Mouse (Mus musculus): ENCODE results near the gene Mblac2. TPM values are rescaled to one million over a fixed set of nuclear protein-coding genes. Genes with fewer than 3 reads are reported as not detected.
A peak's percentile ranks its signal among the peaks of the same experiment; 100 is the strongest.

Gene Mblac2
- total and polyA plus RNA-seq, 3 experiments = 0.13 to 0.71 (median 0.42) TPM

DNA sequence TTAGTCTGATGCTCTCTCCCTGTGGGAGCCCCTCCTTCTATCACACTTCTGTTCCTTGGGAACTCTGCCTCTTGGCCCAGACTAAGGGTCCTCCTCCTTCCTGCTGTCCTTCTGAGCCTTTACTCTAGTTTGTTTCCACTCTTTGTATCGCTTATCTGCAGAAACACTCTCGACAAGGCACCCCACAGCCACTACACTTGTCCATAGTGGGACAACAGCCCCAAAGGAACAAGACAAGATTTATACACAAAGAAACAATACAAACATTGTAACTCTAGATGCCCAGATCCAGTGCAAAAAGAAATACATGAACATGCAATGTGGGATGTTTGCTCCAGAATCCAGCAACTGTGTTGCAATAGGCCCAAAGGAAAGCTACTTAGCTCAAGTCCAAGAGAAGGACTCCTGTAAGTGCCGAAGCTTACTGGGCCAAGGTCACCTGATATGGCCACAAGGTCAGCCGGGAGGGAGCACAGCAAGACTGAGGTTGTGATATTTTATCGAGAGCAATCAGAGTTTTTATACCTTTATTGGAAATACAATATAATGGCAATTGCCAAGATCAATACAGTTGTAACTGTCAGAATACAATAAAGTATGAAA is 46.0 kb downstream of the Mblac2 start:
- Histone ChIP-seq H3K27ac (ENCODE audit: insufficient read depth, low read depth) (no peak overlapping the region), H3K36me3 (replicated peaks in 1 of 2; ENCODE audit: control insufficient read depth in 1 of 2, insufficient read depth in 1 of 2, low read length in 1 of 2) (no peaks in the 10 kb centered on the region), H3K4me2 (ENCODE audit: insufficient read depth, low read depth, poor library complexity, severe bottlenecking) (no peak overlapping the region), H3K4me3 (replicated peaks in 1 of 3; ENCODE audit: low read depth in 2 of 3, low read length in 2 of 3, poor library complexity in 1 of 3) (no peak overlapping the region), H3K4me1 (ENCODE audit: control insufficient read depth in 1 of 2, insufficient read depth in 2 of 2) (peaks cover 0 to 3% of the 10 kb centered on the region in 2 experiments; a peak in 2 of 4 replicates), H3K27me3 (replicated peaks) (no peaks in the 10 kb centered on the region), H3K9me3 (replicated peaks; ENCODE audit: low read length) (peaks cover 4% of the 10 kb centered on the region), H3K79me2 (replicated peaks; ENCODE audit: control insufficient read depth, extremely low read depth, insufficient read depth, poor library complexity, severe bottlenecking) (no peaks in the 10 kb centered on the region), H3K9ac (ENCODE audit: insufficient read depth, low read depth) (no peak overlapping the region)
- TF ChIP-seq ZKSCAN1 (IDR thresholded peaks at IDR 0.05; ENCODE audit: borderline replicate concordance, low read depth, low read length) = no peak
- no peak for TF ChIP-seq GABPA (IDR thresholded peaks at IDR 0.05; ENCODE audit: insufficient replicate concordance, low read depth, low read length)
- no peak for TF ChIP-seq MAFK (IDR thresholded peaks at IDR 0.05; ENCODE audit: insufficient replicate concordance, low read length)
- TF ChIP-seq ZNF384 (IDR thresholded peaks at IDR 0.05; ENCODE audit: low read depth, low read length) = no peak
- TF ChIP-seq HCFC1 (IDR thresholded peaks at IDR 0.05; ENCODE audit: low read depth, low read length) = no peak
- no peak for TF ChIP-seq UBTF (IDR thresholded peaks at IDR 0.05; ENCODE audit: low read depth, low read length)
- TF ChIP-seq JUN (IDR thresholded peaks at IDR 0.05; ENCODE audit: insufficient read depth, low read depth, low read length) = no peak
- no peak for TF ChIP-seq ELF1 (IDR thresholded peaks at IDR 0.05; ENCODE audit: low read depth, low read length)
- no peak for TF ChIP-seq MAZ (IDR thresholded peaks at IDR 0.05; ENCODE audit: low read depth, low read length)
- TF ChIP-seq JUND (conservative IDR thresholded peaks at IDR 0.05; ENCODE audit: low read depth, low read length) = no peak
- no peak for TF ChIP-seq ZC3H11A (IDR thresholded peaks at IDR 0.05; ENCODE audit: low read depth, low read length)
- no peak for TF ChIP-seq PAX5 (IDR thresholded peaks at IDR 0.05; ENCODE audit: low read length)
- in situ Hi-C loops (cut with MboI; ENCODE audit: low pct_ligation_motif_present, low pct_unique_long_range_greater_than_20kb, low sequenced_read_pairs) = no loop called here
- dilution Hi-C loops (cut with MboI; ENCODE audit: extremely low pct_ligation_motif_present, extremely low pct_unique_long_range_greater_than_20kb, low sequenced_read_pairs) = no loop called here
- no peak for DNase-seq (ENCODE audit: extremely low read depth)

DNA sequence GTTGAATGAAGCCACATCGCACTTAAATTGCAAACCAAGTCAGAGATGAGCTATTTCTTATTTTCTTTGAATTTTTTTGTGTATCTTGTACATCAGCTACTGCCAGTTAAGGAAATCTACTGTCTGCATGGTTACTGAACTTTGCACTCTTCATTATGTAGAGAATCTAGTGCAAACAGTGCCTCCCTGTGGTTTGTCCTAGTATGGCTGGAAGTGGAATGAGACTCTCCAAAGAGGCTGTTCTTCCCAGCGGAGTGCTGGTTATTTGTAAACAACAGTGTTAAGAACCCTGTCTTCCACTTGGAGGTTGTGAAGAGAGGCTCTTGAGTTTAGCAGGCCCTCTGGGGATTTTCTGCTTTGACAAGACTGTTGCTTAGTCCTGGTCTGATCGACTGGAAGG is 49.2 kb downstream of the Mblac2 start:
- H3K27me3 ChIP-seq (replicated peaks) = no peaks in the 10 kb centered on the region
- no peak overlapping the region for H3K4me3 ChIP-seq (replicated peaks in 1 of 3; ENCODE audit: low read depth in 2 of 3, low read length in 2 of 3, poor library complexity in 1 of 3)
- no peaks in the 10 kb centered on the region for H3K79me2 ChIP-seq (replicated peaks; ENCODE audit: control insufficient read depth, extremely low read depth, insufficient read depth, poor library complexity, severe bottlenecking)
- peaks cover 2% of the 10 kb centered on the region for H3K9me3 ChIP-seq (replicated peaks; ENCODE audit: low read length)
- in situ Hi-C loops (cut with MboI; ENCODE audit: low pct_ligation_motif_present, low pct_unique_long_range_greater_than_20kb, low sequenced_read_pairs) = loop anchor here (10.0 kb wide), 1 partner anchor 316 kb away; no protein-coding TSS in a partner anchor
- H3K4me2 ChIP-seq (ENCODE audit: insufficient read depth, low read depth, poor library complexity, severe bottlenecking) = no peak overlapping the region
- DNase-seq (ENCODE audit: extremely low read depth) = peak; percentile 48
- H3K4me1 ChIP-seq (ENCODE audit: control insufficient read depth in 1 of 2, insufficient read depth in 2 of 2) = peaks cover 0 to 3% of the 10 kb centered on the region in 2 experiments; a peak in 2 of 4 replicates
- no peak for TF ChIP-seq ZNF384 (IDR thresholded peaks at IDR 0.05; ENCODE audit: low read depth, low read length)
- TF ChIP-seq CTCF (conservative IDR thresholded peaks at IDR 0.05 in 1 of 2, IDR thresholded peaks at IDR 0.05 in 1 of 2; ENCODE audit: low read depth in 2 of 2, low read length in 2 of 2) = peak in 1 of 2 experiments; percentile 83; a peak in 3 of 4 replicates
- peak; percentile 83 for TF ChIP-seq RAD21 (IDR thresholded peaks at IDR 0.05; ENCODE audit: low read depth, low read length)
- 0 out of 2 replicates have a peak, but pooled peaks have one; percentile 25 for TF ChIP-seq IRF4 (IDR thresholded peaks at IDR 0.05; ENCODE audit: low read depth, low read length)
- no peak for TF ChIP-seq ETS1 (conservative IDR thresholded peaks at IDR 0.05; ENCODE audit: low read depth, low read length)
- no peak for TF ChIP-seq ZKSCAN1 (IDR thresholded peaks at IDR 0.05; ENCODE audit: borderline replicate concordance, low read depth, low read length)
- TF ChIP-seq ZC3H11A (IDR thresholded peaks at IDR 0.05; ENCODE audit: low read depth, low read length) = peak; percentile 15; the same call in 1 of the 2 replicates
- TF ChIP-seq SMC3 (IDR thresholded peaks at IDR 0.05; ENCODE audit: low read depth, low read length) = peak; percentile 81
- dilution Hi-C loops (cut with MboI; ENCODE audit: extremely low pct_ligation_motif_present, extremely low pct_unique_long_range_greater_than_20kb, low sequenced_read_pairs) = no loop called here
- no peak overlapping the region for H3K27ac ChIP-seq (ENCODE audit: insufficient read depth, low read depth)
- no peaks in the 10 kb centered on the region for H3K36me3 ChIP-seq (replicated peaks in 1 of 2; ENCODE audit: control insufficient read depth in 1 of 2, insufficient read depth in 1 of 2, low read length in 1 of 2)
- H3K9ac ChIP-seq (ENCODE audit: insufficient read depth, low read depth) = no peak overlapping the region
